Mouse (Mus musculus) lung, adult 2 months (tissue): ENCODE measurements around the gene Tcam1.

Source experiments
- CTCF ChIP-seq: fragments of 200-500 bp; IDR thresholded peaks from 2 replicates; pipeline ENCODE4 v1.5.1; 2011; ENCODE audit warnings: mild to moderate bottlenecking, low read length, control low read depth; ENCODE audit not compliant: insufficient read depth
- POLR2A ChIP-seq: fragments of 200-500 bp; IDR thresholded peaks from 2 replicates; pipeline ENCODE4 v1.6.1; 2011; ENCODE audit warnings: low read depth, mild to moderate bottlenecking, control low read depth, low read length, borderline replicate concordance; ENCODE audit errors: extremely low read depth

DNA sequence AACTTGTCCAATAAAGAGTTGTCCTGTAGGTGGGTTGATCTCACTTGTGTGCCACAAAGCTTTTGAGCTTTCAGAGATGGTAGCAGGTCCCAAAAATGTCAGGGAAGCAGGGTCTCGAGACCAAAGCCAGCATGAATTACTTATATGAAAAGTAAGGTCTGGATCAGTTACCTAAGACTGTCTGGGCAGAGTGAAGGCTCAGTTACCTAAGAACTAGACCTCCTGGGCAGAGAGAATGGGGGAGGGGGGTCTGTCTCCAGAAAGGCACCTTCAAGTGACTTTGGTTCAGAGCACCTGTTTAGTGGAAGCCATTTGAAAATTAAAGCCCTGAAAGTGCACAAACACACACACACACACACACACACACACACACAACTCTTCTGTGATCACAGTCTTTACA lies 2.1 kb upstream of the Tcam1 start:
- TF ChIP-seq CTCF (no peak), POLR2A (no peak)
